Mouse (Mus musculus): ENCODE data around the gene Olfr523.

Gene Olfr523

DNA sequence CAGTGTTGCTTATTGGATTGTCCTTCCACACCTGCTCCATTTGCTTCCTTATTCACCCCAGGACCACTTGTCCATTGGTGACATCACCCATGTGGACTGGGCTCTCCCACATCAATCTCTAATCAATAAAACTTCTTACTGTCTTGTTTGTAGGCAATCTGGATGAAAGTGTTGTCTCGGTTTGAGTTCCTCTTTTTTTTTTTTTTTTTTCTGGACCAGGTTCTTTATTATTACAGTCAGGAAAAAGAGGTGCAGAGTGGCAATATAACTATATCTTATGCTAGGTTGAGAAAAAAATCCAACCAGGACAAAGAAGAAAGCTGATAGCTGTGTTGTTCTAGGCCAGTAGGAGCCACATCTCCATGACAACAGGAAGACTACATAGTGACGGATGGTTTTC, 7.7 kb downstream of the Olfr523 start:
- no peak for DNase-seq (ENCODE audit: low spot score)

DNA sequence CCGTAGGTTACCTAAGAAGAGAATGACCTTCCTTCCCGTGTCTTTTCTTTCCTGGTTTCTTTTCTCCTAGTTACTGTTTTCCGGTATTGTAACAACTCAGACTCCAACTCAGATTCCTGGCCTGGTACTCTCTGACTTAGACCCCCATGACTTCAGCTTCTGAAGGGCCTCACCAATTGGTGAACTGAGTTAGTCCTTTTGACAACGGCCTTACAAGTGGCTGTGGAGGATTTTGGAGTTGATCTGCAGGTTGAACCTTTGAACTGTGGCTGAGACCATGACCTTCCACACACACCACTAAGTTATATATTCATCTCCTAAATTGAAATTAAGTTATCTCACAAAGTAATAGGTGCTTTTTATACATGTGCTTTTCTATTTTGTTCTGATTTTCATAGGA, 11.2 kb downstream of the Olfr523 start:
- no peak for DNase-seq (ENCODE audit: low spot score)

DNA sequence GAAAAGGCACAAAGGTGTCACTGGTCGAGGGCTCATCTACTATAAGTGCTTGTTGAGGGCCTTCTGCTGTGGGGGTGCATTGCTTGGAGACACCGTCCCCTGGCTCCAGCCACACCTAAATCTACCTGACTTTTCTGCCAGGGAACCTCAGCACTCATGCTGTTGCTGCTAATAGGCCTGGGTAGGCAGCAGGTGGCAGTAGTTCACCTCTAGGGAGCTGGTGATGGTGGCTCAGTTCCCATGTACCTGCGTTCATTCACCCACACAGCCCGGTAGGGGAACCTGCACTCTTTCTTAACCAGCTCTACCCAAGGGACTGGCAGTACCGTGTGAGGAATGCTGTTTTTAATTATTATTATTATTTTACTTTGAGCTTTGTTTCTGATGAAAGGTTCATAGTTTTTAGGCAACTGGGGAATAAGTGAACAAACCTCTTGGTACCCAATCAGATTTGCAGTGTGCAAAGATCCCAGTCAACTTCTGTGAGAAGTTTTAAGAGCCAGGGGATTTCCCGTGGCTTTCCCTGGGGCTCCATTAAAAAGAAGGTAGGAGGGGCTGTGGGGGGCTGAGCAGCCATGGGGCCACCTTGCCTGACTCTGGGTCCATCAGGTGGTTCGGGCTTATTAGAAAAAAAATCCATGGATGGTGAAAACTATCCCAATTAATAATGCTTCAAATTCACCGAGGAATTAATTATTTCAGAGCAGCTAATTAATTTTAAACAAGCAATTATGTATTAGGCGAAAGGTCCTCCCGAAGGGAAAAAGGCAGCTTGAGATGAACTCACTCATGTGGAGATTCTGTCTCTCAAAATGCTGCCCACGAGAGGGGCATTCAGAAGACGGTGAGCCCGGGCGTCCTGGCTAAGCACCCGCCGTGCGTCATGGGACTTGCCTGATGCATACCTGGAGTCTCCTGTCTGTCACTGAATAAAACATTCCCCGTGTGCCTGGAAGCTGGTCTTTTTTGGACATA, 13.9 kb downstream of the Olfr523 start:
- peak; percentile 68 for DNase-seq (ENCODE audit: low spot score)

DNA sequence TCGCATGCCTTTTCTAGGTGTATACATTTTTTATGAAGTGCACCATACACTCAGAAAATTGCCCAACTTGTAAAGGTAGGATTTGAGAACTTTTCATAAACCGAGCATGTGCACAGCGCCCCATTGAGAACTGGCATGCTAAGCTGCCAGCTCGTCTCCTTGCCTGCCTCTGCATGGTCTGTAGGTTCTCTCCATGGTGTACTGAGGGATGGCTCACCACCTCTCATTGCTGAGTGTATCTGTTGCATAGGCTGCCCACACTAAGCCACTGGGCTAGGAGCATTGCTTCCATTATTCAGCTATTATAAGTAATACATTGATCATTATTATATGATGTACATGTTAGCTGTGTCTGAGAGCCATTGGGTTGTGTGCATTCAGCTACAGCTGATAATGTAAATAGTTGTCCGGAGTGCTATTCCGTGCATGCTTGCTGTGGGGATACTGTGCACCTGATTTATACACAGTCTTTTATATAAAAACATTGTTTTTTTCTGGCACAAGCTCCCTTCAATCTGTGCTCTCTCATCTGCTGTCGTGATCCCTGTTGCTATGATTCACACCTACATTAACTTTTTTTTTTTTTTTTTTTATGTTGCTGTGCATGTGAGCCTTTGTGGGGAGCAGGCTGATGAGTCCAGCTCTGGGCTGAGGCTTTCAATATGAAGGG, 14.8 kb downstream of the Olfr523 start:
- DNase-seq (ENCODE audit: low spot score): no peak

DNA sequence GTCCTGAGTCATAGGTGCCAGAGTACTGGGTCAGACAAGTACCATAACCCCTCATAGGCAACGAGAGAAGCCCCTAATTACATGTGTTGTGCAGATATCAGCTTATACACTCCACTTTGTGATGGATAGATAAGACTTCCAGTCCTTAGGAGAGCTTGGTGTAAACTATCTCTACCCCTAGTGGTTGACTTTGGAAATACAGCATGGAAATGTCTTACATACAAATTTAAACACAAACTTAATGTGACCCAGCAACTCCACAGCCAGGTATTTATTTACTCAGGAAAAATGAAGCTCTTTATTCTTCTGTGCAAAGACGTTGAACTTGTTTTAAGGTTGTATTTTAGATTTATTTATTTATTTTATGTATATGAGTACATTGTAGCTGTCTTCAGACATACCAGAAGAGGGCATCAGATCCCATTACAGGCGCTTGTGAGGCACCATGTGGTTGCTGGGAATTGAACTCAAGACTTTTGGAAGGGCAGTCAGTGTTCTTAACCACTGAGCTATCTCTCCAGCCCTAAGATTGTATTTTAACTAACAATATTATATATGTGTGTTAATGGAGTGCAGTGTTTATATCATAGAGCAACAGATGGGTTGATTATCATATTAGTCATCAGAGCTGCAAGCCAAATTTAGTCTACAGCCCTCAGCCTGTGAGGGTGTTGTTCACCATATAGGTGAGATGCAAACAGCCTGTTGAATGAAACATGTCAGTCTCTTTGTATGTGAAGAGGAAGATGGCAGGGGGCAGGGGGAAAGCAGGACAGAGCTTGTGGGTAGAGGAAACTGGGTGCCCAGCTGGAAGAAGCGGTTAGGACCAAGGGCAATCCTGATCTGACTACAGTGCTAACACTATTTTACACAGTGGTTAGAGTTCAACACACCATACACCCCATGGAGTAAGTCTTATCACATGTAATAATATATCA, 15.6 kb downstream of the Olfr523 start:
- DNase-seq (ENCODE audit: low spot score): no peak

DNA sequence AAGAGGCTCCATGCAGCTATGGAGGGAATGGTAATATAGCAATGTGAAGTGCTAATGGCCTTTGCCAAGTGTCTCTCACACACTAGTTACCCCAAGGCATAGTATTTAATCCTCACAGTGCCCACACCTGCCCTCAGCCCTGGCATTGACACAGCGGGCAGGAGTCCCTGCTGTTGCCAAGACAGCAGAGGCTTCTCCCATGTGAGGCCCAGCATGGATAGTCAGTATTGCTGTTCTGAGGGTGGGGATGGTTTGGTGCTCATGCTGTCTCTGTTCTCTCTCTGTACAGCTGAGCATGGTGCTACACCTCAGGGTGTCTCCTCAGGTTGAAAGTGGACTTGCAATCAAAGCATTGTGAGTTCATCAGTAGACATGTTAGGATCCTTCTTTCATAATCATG, 17.4 kb downstream of the Olfr523 start:
- no peak for DNase-seq (ENCODE audit: low spot score)

DNA sequence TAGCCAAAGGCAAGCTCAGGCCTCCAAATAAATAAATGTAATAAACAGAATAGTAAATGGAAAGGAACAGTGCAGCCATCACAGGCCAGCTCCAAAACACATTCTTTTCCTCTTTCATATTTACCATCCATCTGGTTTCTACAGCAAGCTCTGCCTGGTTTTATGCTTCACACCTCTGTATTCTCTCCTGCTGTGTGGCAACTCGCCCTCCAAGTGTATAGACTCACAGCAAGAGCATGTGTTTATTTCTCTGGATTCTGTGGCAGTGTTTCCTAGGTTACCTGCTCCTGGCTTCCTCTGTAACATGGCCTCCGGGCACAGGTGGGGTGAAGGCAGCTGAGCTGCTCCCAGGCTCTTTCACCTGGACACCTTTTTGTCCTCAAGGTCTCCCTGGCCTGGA, 19.4 kb downstream of the Olfr523 start:
- no peak for DNase-seq (ENCODE audit: low spot score)

DNA sequence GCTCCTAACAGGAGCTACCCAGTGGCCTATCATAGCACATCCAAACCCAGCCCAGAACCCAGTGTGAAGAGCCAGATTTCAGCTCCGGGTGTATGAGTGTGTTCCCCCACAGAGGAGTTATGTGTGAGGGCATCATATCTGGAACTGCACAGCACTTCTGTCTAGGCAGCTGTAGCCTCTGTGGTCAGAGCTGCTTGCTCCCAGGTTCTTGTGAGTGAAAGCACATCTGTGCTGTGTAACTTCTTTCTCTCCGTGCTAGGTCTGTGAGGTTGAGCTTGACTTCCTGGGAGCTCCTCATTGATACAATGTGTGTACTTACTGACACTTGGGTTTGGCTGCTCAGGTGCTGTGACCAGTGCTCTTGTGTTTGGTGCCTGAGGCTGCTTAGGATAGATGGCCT, 19.8 kb downstream of the Olfr523 start:
- no peak for DNase-seq (ENCODE audit: low spot score)

DNA sequence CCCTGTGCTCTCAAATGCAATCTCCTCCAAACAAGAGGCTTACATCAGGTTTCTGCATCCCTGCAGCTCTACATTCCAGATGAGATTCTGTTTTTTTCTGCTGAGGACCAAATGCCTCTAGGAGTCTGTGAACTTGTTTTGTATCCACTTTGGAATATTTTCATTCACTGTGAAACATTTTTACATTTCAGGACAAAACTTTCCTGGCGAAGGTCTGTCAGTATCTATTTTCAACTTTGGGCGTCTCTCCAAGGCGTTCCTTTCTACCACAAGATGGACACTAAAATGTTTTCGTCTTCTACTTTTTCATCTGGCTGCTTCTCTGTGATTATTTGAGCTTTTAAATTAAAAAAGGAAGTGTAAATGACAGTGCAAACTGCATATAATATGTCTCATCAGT, 21.0 kb downstream of the Olfr523 start:
- no peak for DNase-seq (ENCODE audit: low spot score)

DNA sequence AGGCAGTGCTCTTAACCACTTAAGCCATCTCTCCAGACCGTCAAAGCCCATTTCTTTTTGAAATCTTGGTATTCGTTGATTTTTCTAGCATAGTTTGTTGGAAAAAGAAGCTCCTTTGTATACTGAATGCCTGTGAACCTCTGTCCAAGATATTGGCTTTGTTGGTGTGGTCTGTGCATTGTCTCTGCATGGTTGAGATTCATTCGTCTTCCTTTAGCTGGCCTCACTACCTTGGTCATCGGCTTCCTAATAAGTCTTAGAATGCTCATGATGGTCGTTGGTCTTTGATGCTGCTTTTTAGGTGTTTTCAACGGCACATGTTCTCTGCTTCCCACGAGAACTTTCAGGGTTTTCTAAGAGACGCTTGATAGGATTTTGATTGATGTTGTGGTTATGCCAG, 23.0 kb downstream of the Olfr523 start:
- no peak for DNase-seq (ENCODE audit: low spot score)

DNA sequence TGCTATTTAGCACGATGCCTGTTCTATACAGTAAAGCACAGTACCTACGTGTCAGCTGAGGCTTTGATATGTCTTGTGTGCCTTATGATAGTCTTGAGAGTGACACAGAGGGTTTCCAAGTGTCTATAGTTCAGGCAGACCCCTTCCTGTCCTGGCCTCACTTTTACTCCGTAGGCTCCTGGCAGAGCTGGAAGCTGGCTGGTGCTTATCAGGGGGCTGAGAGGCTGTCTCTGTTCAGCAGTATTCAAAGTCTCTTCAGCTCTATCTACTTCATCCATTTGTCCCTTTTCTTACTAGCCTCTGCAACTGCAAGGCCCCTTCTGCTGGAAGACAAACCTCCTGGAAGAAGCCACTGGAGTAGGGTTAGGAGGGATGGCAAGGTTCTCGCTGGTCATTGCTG, 28.1 kb downstream of the Olfr523 start:
- no peak for DNase-seq (ENCODE audit: low spot score)

DNA sequence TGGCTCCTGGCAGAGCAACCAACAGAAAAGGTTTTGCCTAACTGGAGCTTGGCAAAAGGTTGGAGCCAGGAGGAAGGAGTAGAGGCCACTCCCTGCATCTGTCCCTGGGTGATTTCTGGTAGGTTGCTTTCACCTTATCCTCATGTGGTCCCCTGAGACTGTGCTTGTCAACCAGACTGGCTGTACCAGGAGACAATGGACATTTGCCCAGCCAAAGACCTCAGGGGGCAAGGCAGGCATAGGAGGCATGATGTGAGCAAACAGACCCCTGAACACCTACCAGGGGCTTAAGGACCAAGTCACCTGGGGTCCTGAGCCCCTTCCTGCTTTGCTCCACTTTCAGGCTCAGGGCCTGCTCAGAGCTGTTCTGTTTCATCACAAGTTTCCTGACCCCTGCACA, 32.8 kb downstream of the Olfr523 start, which contains the start of gene Olfr524:
TSS of gene Olfr524 (minus strand) at position 101 of the 400 bp plus-strand sequence.
- DNase-seq (ENCODE audit: low spot score): no peak

DNA sequence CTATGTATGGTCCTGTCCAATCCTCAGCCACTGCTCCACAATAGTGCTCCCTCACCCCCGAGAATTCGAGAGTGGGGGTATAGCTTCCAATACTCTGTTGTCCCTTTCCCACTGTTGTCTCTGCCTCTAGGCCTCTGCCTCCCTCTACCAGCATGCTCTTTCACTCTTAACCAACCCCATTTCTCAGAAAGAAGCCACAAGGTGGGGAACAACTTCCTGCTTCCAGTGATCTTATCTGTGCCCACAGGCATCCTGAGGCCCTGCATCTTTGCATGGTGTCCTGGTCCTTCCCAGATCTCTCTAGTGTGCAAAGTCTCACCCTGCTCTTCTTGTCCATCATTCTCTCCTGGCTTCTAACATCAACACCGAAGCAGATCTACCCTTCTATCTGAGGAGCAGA, 33.9 kb downstream of the Olfr523 start:
- no peak for DNase-seq (ENCODE audit: low spot score)

DNA sequence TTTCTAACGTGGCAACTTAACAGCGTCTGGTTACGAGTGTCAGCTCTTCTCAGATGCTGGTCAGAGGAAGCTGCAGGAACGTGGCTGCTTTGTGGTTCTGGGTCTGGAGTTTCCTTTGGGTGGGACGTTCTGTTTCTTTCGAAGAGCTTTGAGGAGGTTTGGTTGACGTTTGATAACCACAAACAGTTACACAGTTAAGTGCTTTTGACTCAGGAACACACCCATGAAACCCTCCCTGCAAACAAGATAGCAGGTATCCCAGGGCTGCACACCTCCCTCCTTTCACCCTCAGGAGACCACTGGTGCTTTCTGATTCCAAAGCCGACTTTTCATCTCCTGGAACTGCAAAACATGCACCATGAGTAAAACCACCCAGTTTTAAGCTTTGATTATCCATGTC, 35.1 kb downstream of the Olfr523 start:
- DNase-seq (ENCODE audit: low spot score): peak; percentile 64

DNA sequence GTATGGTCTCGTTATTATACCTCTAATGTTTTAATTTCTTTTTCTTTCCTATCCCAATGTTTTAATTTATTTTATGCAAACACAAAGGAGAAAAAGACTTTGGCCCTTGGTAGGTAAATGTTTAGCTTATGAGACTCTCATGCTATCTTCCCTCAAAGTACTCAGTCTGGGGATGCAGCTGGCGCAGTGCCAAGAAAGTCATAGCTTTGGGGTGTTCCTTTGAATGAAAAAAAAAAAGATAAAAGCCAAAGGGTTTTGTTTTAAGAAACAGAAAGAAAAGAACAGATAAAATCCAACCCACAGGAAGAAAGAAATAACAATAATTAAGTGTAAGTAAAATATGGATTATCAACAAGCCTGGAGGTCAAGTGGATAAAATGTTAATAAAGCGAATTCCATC, 35.7 kb downstream of the Olfr523 start:
- DNase-seq (ENCODE audit: low spot score): peak; percentile 27

DNA sequence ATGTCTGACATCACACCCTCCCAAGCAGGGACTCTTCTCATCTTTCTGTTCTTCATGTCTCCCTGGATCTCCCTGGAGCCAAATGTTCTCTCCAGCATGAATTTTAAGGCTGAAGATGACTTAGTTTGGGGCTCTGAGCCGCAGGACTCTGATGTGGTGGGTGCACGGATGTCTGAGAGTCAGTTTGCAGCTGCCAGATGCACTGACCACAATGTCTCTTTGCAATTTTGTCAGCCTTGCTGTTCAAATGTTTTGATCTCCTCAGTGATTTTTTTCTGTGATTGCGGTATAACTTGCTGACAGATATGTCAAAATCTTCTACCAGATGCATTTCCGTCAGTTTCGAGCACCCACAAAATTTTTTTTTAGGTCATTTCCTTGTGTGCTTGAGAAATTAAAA, 40.8 kb downstream of the Olfr523 start:
- peak; percentile 76 for DNase-seq (ENCODE audit: low spot score)

DNA sequence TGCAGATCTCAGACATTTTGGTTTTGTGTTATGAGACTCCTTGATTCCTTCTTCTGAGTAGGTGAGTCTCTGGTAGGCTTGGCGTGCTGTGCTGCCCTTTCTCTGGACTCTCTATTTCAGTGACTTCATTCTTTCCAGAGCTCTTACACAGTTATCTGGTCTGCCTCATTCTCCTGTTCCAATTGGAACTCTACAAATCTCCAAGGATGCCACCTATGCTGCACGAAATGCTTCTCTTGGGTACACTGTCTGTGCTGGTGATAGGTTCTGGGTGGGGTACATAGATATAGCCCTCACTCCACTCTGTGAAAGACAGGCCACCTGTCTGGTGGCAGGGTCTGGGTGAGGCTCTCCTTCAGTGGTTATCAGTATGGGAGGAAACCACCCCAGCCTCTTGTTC, 45.0 kb downstream of the Olfr523 start, which contains the start of gene Cd163l1:
TSS of gene Cd163l1 (plus strand) at position 301 of the 400 bp plus-strand sequence.
- DNase-seq (ENCODE audit: low spot score): no peak

DNA sequence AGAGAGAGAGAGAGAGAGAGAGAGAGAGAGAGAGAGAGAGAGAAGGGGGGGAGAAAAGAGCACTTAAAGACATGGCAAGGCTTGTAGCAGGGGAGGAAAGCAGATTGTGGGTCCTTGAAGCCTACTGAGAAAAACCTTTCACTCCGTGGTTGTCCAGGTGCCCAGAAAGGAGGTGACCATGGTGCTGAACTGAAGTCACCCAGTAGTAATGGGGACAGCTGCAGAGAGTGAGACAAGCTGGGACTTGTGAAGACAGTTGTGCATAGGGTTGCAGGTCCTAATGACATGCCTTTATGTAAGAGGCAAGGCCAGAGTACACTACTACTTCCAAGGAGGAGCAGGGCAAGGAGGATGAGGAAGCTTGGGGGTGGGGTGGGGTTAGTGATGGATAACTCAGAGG, 46.3 kb downstream of the Olfr523 start:
- DNase-seq (ENCODE audit: low spot score): no peak

DNA sequence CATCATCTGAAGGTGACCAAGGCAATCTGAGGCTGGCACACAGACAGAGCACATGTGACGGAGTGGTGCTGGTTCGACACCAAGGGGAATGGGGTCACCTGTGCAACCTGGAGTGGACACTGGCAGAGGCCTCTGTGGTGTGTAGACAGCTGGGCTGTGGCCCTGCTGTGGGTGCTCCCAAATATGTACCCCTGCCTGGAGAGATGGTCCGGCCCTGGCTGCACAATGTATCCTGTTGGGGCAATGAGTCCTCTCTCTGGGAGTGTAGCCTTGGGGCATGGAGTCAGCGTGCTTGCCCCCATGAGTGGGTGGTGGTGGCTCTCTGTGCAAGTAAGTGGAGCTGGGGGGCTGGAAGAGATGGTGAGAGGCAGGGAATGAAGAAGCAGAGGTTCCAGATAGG, 47.4 kb downstream of the Olfr523 start:
- no peak for DNase-seq (ENCODE audit: low spot score)

DNA sequence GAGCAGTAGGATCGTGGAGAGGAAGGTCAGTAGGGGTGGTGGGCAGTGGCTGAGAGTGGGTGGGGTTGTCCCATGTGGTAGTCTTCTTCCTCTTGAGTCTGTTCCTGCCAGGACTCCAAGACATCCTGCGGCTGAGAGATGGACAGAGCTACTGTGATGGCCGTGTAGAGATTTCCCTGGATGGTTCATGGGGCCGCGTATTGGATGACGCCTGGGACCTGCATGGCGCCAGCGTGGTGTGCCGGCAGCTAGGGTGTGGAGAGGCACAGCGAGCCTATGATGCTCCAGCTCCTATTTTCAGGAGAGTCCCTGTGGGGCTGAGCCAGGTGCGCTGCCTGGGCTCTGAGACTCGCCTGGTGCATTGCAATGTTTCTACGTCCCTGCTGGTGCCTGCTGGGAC, 51.2 kb downstream of the Olfr523 start:
- DNase-seq (ENCODE audit: low spot score): no peak
